Mouse (Mus musculus) ES-E14 (cell line): Measurements from ENCODE around the gene Cc2d2a. TPM values are rescaled to one million over a fixed set of nuclear protein-coding genes. Genes with fewer than 3 reads are reported as not detected.

Source experiments
- DNase-seq: peaks from one replicate; pipeline ENCODE4 v3.0.0-alpha.2; 2013; ENCODE audit warnings: low read depth, low spot score
- H3K27ac ChIP-seq: 2 replicates; pipeline ENCODE4 v1.5.1; 2012; ENCODE audit warnings: low read depth, mild to moderate bottlenecking, low read length, moderate library complexity, mixed read lengths; ENCODE audit not compliant: poor library complexity, insufficient read depth, severe bottlenecking
- H3K36me3 ChIP-seq: 2 replicates; pipeline ENCODE4 v1.6.1; 2012; ENCODE audit warnings: mild to moderate bottlenecking, low read length, moderate library complexity, mixed read lengths; ENCODE audit not compliant: control insufficient read depth, poor library complexity, insufficient read depth, severe bottlenecking
- H3K4me1 ChIP-seq, 2 experiments: fragments of 150-350 bp in 1 of 2; sonication (generic) in 1 of 2; 2 replicates each; pipeline ENCODE4 v1.6.1; 2012; ENCODE audit warnings: low read length in 2 of 2, mild to moderate bottlenecking in 1 of 2, mixed read lengths in 1 of 2; ENCODE audit not compliant: control insufficient read depth in 2 of 2, insufficient read depth in 2 of 2, poor library complexity in 1 of 2
- H3K4me3 ChIP-seq, 2 experiments: fragments of 150-350 bp in 1 of 2; sonication (generic) in 1 of 2; 2 replicates each; pipeline ENCODE4 v1.5.1; 2012; ENCODE audit warnings: low read length in 2 of 2, low read depth in 1 of 2, mild to moderate bottlenecking in 1 of 2, mixed read lengths in 1 of 2; ENCODE audit not compliant: insufficient read depth in 1 of 2, poor library complexity in 1 of 2, severe bottlenecking in 1 of 2
- H3K9ac ChIP-seq: 2 replicates; pipeline ENCODE4 v1.6.1; 2012; ENCODE audit warnings: low read depth, mild to moderate bottlenecking, low read length, mixed read lengths; ENCODE audit not compliant: poor library complexity, insufficient read depth, severe bottlenecking
- H3K9me3 ChIP-seq: fragments of 150-350 bp; sonication (generic); 2 replicates; pipeline ENCODE4 v1.6.1; 2012; ENCODE audit warnings: low read depth, mild to moderate bottlenecking, low read length; ENCODE audit not compliant: control insufficient read depth, insufficient read depth
- CHD2 ChIP-seq: IDR thresholded peaks from 2 replicates; pipeline ENCODE4 v1.6.1; 2014; ENCODE audit warnings: mild to moderate bottlenecking, low read depth, low read length, inconsistent platforms
- HCFC1 ChIP-seq: IDR thresholded peaks from 2 replicates; pipeline ENCODE4 v1.6.1; 2012; ENCODE audit warnings: low read length, inconsistent platforms, borderline replicate concordance; ENCODE audit not compliant: insufficient read depth
- MAFK ChIP-seq: IDR thresholded peaks from 2 replicates; pipeline ENCODE4 v1.6.1; 2014; ENCODE audit warnings: mild to moderate bottlenecking, low read depth, low read length, inconsistent platforms; ENCODE audit not compliant: insufficient read depth
- ZC3H11A ChIP-seq: IDR thresholded peaks from 2 replicates; pipeline ENCODE4 v1.6.1; 2012; ENCODE audit warnings: low read depth, mild to moderate bottlenecking, inconsistent platforms, low read length, borderline replicate concordance
- ZNF384 ChIP-seq: IDR thresholded peaks from 2 replicates; pipeline ENCODE4 v1.6.1; 2012; ENCODE audit warnings: low read depth, low read length, inconsistent platforms
- in situ Hi-C, 2 experiments: fragments of 600-800 bp; cut with MboI; formaldehyde crosslinking; loops; one replicate each; pipeline ENCODE4 v1.15.1; 2025; ENCODE audit warnings: low sequenced_read_pairs in 2 of 2, inconsistent platforms in 1 of 2; ENCODE audit not compliant: unreplicated experiment in 2 of 2
- total RNA-seq: library from RNA; depleted of rRNA; stranded (reverse); fragments of 300-350 nt; gene quantifications from 2 replicates; pipeline ENCODE4 v1.2.3, GENCODE M21; 2012

Gene Cc2d2a
- total RNA-seq, 1 experiment = 6.0 TPM

GRCm38 (mm10) chr5:43665144-43665543 is 3.0 kb downstream of the Cc2d2a start:
- in situ Hi-C loops = no loop called here
- H3K27ac ChIP-seq = no peak overlapping the region
- H3K9me3 ChIP-seq = no peaks in the 10 kb centered on the region
- H3K4me3 ChIP-seq = no peak overlapping the region
- peaks cover 2% of the 10 kb centered on the region in 2 experiments; a peak in 1 of 4 replicates for H3K4me1 ChIP-seq
- no peak overlapping the region for H3K9ac ChIP-seq
- H3K36me3 ChIP-seq = no peaks in the 10 kb centered on the region
- TF ChIP-seq ZNF384 (no peak), CHD2 (no peak), MAFK (no peak), ZC3H11A (no peak), HCFC1 (no peak)
- DNase-seq = no peak

GRCm38 (mm10) chr5:43669118-43669645 is 7.0 kb downstream of the Cc2d2a start:
- Histone ChIP-seq H3K9me3 (no peaks in the 10 kb centered on the region), H3K36me3 (no peaks in the 10 kb centered on the region), H3K4me3 (no peak overlapping the region), H3K4me1 (peaks cover 0 to 3% of the 10 kb centered on the region in 2 experiments; a peak in 1 of 4 replicates), H3K27ac (no peak overlapping the region), H3K9ac (no peak overlapping the region)
- TF ChIP-seq ZC3H11A = no peak
- no peak for TF ChIP-seq HCFC1
- TF ChIP-seq MAFK = no peak
- no peak for TF ChIP-seq CHD2
- no peak for TF ChIP-seq ZNF384
- in situ Hi-C loops = no loop called here
- no peak for DNase-seq

GRCm38 (mm10) chr5:43672177-43672911 is 10.2 kb downstream of the Cc2d2a start:
- Histone ChIP-seq H3K4me3 (peak overlapping the region; percentile 70 to 83), H3K27ac (peak overlapping the region; percentile 69; the same call in 1 of the 2 replicates), H3K9me3 (no peaks in the 10 kb centered on the region), H3K4me1 (peaks cover 0 to 3% of the 10 kb centered on the region in 2 experiments; a peak in 1 of 4 replicates), H3K36me3 (no peaks in the 10 kb centered on the region), H3K9ac (peak overlapping the region; percentile 89)
- DNase-seq = peak; percentile 85
- no peak for TF ChIP-seq HCFC1
- TF ChIP-seq ZC3H11A = peak; percentile 93
- no peak for TF ChIP-seq MAFK
- in situ Hi-C loops = no loop called here

GRCm38 (mm10) chr5:43673083-43673482 is 10.9 kb downstream of the Cc2d2a start:
- DNase-seq = no peak
- H3K4me1 ChIP-seq = peaks cover 0 to 3% of the 10 kb centered on the region in 2 experiments; a peak in 1 of 4 replicates
- H3K9me3 ChIP-seq = no peaks in the 10 kb centered on the region
- H3K9ac ChIP-seq = peak overlapping the region; percentile 89; the same call in 1 of the 2 replicates
- in situ Hi-C loops = no loop called here
- TF ChIP-seq MAFK (no peak), ZC3H11A (no peak), CHD2 (no peak), HCFC1 (no peak), ZNF384 (no peak)
- peak overlapping the region in 1 of 2 experiments; percentile 70; a peak in 1 of 4 replicates for H3K4me3 ChIP-seq
- no peak overlapping the region for H3K27ac ChIP-seq
- no peaks in the 10 kb centered on the region for H3K36me3 ChIP-seq
